Mouse (Mus musculus) ovary, postnatal 36 days (tissue): ENCODE measurements around the gene Naip5.
"Not testable (repeated sequence)": the region's sequence is repeated elsewhere in the genome, so short reads cannot be mapped to it uniquely, and the experiment has no call there.

Source experiments
- DNase-seq: peaks from one replicate; pipeline ENCODE4 v3.0.0; 2022; ENCODE audit warnings: low spot score, mixed read lengths

Gene Naip5

GRCm38 (mm10) chr13:100246223-100246622 is at the start of gene Naip5:
Naip5 (minus strand) TSS chr13:100246323.
- not testable (repeated sequence) for DNase-seq

- no peak for DNase-seq
These were observed 38.5 kb upstream of the Naip5 start for GRCm38 (mm10) chr13:100284611-100285010.

DNA sequence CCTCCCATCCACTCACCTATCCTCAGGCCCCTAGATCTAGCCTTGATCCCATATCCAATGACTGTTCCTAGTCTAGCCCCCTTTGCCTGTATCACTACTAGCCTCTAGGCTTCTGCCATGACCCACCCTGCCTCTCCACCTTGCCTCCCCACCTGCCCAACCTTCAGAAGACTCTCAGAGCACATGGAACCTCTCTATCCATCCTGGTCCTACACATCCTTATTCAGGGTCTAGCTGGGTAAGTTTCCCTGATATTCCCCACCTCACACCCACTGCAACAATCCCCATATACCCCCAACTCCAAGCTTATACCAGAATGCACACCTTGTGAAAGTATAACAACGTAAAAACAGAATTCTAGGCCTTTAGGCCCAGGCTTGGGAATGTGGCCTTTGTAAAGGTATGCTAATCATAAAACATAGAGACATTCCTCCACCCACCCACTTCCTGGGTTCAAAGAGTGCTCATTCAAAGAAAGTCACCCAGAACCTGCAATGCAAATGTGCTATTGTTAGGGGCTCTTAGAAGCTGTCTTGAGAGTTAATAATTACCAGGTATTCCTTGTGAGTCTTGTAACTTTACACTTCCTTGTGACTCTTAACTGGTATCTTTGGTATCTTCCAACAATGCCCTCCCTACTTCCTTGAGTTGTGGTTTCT is 25.5 kb upstream of the Naip5 start:
- not testable (repeated sequence) for DNase-seq

GRCm38 (mm10) chr13:100256996-100257395 is 10.9 kb upstream of the Naip5 start:
- not testable (repeated sequence) for DNase-seq

DNA sequence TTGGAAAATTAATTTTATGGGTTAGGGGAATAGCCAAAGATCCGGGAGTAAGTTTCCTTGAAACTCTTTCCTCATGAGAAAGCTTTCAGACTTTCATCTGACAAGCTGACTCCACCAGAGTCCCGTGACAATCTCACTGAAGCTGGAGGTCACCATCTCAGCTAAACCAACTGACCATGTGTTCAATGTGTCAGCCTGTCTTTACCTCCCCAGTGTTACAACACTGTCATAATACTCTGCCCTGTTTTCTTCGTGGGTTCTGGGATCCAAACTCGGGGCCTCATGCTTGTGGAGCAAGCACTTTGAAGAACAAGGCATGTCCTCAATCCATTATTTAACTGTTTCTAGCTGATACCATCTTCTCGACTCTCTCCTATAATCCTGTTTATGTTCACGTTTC is 9.8 kb upstream of the Naip5 start:
- DNase-seq: not testable (repeated sequence)

- not testable (repeated sequence) for DNase-seq
These were observed 5.8 kb upstream of the Naip5 start for GRCm38 (mm10) chr13:100251897-100252296.

- DNase-seq: not testable (repeated sequence)
These were observed 885 bp upstream of the Naip5 start for GRCm38 (mm10) chr13:100246896-100247519.

DNA sequence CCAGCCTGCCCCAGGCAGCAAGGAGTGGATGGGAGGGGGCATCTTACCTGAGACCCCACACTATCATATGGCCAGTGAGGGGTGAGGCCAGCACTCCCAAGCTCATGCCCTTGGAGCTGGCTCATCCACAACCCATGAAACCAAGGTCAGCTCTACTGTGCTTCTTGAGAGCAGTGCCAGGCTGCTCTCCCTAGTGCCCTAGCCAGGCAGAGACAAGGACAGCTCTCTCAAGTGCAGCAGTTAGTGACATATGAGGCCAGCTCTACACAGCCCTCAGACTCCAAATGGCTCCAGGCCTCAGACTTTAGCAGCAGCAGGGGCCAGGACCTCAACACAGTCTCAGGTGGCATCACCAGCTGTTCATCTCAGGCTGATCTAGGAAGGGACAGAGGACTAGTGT is 2.4 kb downstream of the Naip5 start:
- DNase-seq: no peak

DNA sequence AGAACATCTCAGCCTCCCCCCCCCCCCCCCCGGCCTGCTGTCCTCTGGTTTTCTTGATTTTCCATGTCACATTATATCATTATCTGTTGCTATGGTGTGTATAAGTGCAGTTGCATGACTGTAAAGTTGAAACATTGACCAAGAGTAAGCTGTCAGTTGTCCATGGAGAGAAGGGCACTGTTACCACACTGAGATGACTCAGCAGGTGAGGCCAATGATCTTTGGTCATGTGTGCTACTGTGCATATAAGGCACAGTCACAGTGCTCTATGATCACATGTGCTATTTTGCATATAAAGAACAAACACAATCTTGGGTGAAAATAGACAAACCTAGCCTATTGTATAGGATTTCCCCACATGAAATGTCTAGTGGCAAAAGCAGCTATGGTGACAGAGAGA is 32.4 kb downstream of the Naip5 start:
- not testable (repeated sequence) for DNase-seq

DNA sequence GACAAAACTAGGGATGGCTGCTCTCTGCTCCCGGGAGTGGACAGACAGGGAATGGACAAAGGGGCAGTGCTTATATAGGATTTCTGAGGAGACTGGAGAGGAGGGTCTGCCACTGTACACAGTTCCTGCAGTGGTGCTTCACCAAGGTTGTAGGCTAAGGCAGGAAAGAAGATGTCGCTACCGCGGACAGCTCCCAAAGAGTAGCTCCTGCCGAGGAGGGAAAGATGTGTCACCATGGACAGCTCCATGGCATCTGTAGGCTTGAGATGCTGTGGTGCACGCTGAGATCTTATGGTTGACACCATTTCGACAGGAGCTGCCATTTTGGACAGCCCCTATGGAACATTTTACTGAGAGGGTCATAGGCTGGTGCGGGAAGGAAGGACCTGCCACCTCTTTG is 35.6 kb downstream of the Naip5 start:
- peak; percentile 64 for DNase-seq

GRCm38 (mm10) chr13:100203319-100203718 is 42.8 kb downstream of the Naip5 start:
- DNase-seq: no peak

GRCm38 (mm10) chr13:100201659-100202333 is 44.3 kb downstream of the Naip5 start, which contains the start of gene Naip2:
Naip2 (minus strand) TSS chr13:100202092.
- not testable (repeated sequence) for DNase-seq

DNA sequence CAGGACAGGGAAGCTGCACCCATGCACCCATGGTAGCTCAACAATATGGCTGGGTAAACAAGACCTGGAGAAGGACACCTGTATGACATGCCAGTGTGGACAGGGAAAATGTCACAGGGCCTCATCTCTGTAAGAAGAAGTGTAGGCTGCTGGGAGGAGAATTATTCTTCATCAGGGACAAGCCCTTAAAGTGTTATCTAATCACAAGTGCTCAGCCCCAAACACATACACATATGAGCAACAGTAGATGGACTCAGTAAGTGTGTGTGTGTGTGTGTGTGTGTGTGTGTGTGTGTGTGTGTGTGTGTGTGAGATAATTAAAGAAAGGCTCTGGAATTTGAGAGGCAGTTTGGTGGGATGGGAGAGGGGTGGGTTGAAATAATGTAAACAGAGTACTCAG is 45.3 kb downstream of the Naip5 start:
- no peak for DNase-seq

DNA sequence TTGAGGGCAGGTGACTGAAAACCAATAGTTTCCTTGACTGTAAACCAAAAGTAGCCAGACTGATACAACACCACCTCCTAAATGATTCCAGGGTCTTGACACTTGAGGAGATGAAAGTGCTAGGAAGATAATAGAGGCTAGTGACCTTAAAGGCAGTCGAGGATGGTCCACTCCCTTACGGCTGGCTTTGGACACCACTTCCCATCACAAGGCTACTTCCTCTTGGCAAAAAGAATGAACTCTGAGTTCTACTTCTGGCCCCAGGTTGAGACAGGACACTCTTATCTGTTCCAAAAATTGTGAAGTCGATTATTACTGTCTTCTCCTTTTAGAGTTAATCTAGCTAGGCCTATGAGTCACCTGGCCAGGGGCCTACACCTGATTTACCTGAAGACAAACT is 50.7 kb downstream of the Naip5 start:
- DNase-seq: no peak

- DNase-seq: not testable (repeated sequence)
These were observed 63.0 kb downstream of the Naip5 start for GRCm38 (mm10) chr13:100183111-100183510.

DNA sequence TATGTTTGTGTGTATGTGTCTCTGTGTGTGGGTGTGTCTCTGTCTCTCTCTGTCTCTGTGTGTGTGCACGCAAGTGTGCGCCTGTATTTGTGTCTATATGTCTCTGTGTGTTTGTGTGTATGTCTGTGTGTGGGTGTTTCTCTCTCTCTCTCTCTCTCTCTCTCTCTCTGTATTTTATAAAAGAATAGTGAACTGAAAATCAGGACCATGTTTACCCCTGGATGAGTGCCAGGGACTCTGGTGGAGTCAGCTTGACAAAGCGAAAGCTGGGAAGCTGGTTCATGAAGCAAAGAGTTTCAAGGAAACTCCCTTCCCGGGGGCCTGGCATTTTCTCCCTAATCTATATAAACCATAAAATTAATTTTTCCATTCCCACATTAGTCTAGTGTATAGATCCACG is 71.8 kb downstream of the Naip5 start:
- DNase-seq: not testable (repeated sequence)

DNA sequence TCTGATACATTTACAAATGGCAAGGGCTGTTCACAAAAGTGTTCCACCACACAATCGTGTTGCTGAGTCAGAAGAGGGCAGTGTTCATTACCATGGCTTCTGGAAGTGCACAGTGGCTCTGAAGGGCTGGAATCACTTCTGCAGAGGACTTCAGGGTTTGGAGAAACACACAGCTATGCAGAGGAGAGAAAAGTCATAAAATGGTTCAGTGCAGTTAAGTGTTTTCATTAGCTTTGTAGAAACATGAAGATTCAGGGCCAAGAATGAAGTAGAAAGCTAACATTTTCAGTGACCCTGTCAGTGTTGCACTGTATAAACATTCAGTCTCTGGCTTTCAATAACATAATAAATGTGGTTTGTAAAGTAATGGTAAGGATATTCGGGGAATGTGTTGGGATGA is 79.7 kb downstream of the Naip5 start:
- not testable (repeated sequence) for DNase-seq

GRCm38 (mm10) chr13:100162467-100162866 is 83.7 kb downstream of the Naip5 start:
- not testable (repeated sequence) for DNase-seq
